Mouse (Mus musculus) heart, adult 2 months (tissue): ENCODE measurements around the gene Tiam2.

ENCODE experiments used
- CTCF ChIP-seq: fragments of 200-600 bp; IDR thresholded peaks from 2 replicates; pipeline ENCODE4 v1.8.1; 2022; ENCODE audit warnings: antibody characterized with exemption, mild to moderate bottlenecking, moderate library complexity
- EP300 ChIP-seq: fragments of 200-500 bp; IDR thresholded peaks from 2 replicates; pipeline ENCODE4 v1.6.1; 2011; ENCODE audit warnings: low read depth, low read length, control low read depth; ENCODE audit not compliant: insufficient read depth

GRCm38 (mm10) chr17:3499468-3499867, 173.1 kb downstream of the Tiam2 start:
- TF ChIP-seq CTCF (no peak), EP300 (no peak)
